Mouse (Mus musculus) urinary bladder, postnatal 25 days (tissue): ENCODE measurements around the gene Ctps2.

Source experiments
- DNase-seq: peaks from one replicate; pipeline ENCODE4 v3.0.0; 2022; ENCODE audit warnings: low spot score

The Ctps2 gene

GRCm38 (mm10) chrX:162976194-162976593 is 75.2 kb downstream of the Ctps2 start:
- DNase-seq = no peak

GRCm38 (mm10) chrX:162986876-162987495 is 85.9 kb downstream of the Ctps2 start:
- no peak for DNase-seq

GRCm38 (mm10) chrX:162991396-162991795 is 90.4 kb downstream of the Ctps2 start:
- no peak for DNase-seq

- DNase-seq = no peak
These were observed 91.1 kb downstream of the Ctps2 start for GRCm38 (mm10) chrX:162992121-162992520.

- no peak for DNase-seq
These were observed 126.8 kb downstream of the Ctps2 start for GRCm38 (mm10) chrX:163027864-163028263.

GRCm38 (mm10) chrX:163038767-163039166 is 137.7 kb downstream of the Ctps2 start:
- no peak for DNase-seq

- no peak for DNase-seq
These were observed 141.7 kb downstream of the Ctps2 start for GRCm38 (mm10) chrX:163042771-163043170.

GRCm38 (mm10) chrX:163063936-163064335 is 162.9 kb downstream of the Ctps2 start:
- DNase-seq = no peak
